Comparison of ENCODE assay signal across 24 mouse cellular contexts in genomic region chr5:92935883-92936282, GRCm38 (mm10).
DNase-seq lines count a peak whose midpoint lies in the region; ATAC-seq and TF ChIP-seq lines count a peak whose summit lies in the region.
"Had no signal": no experiment of that assay in that cellular context is flagged by ENCODE, and none has a peak within 500 bp of the region (broad histone marks: within the 10 kb centered on the region; RNA-seq: fewer than 3 reads in every experiment).

No protein-coding gene starts in this region.

- H3K27ac ChIP-seq in heart, embryonic 15.5 days, result peak overlapping the region; percentile 31; the same call in 1 of the 2 replicates
- 0 out of 2 replicates have a peak overlapping the region, but pooled peaks have one; percentile 8 for H3K27ac ChIP-seq in hindbrain, embryonic 10.5 days
- no peak overlapping the region for H3K27ac ChIP-seq in hindbrain, postnatal 0 days
- H3K27ac ChIP-seq: embryonic facial prominence, embryonic 10.5 days; embryonic facial prominence, embryonic 12.5 days; forebrain, embryonic 13.5 days; forebrain, embryonic 15.5 days had no signal

- peaks cover 52% of the 10 kb centered on the region for H3K4me1 ChIP-seq in heart, embryonic 15.5 days (replicated peaks)
- H3K4me1 ChIP-seq in hindbrain, embryonic 10.5 days (replicated peaks), result peaks cover 10% of the 10 kb centered on the region
- no peaks in the 10 kb centered on the region for H3K4me1 ChIP-seq in hindbrain, postnatal 0 days (ENCODE audit: insufficient read depth, low read length)
- H3K4me1 ChIP-seq: forebrain, embryonic 15.5 days had no signal

- no peaks in the 10 kb centered on the region for H3K9me3 ChIP-seq in heart, embryonic 15.5 days (replicated peaks)
- H3K9me3 ChIP-seq in hindbrain, embryonic 10.5 days, result peaks cover 13% of the 10 kb centered on the region
- no peaks in the 10 kb centered on the region for H3K9me3 ChIP-seq in hindbrain, postnatal 0 days (ENCODE audit: low read length)
- H3K9me3 ChIP-seq: embryonic facial prominence, embryonic 12.5 days; forebrain, embryonic 15.5 days had no signal

- 71% methylated on average over 8 of the region's 8 CpGs for WGBS in heart, embryonic 15.5 days
- WGBS in hindbrain, embryonic 10.5 days, result 90% methylated on average over 8 of the region's 8 CpGs
- 77% methylated on average over 8 of the region's 8 CpGs for WGBS in hindbrain, postnatal 0 days

- peaks cover 12% of the 10 kb centered on the region for H3K36me3 ChIP-seq in heart, embryonic 15.5 days
- peaks cover 59% of the 10 kb centered on the region for H3K36me3 ChIP-seq in hindbrain, embryonic 10.5 days
- H3K36me3 ChIP-seq in hindbrain, postnatal 0 days (ENCODE audit: insufficient read depth, low read length), result peaks cover 9% of the 10 kb centered on the region; the same call in 1 of the 2 replicates
- H3K36me3 ChIP-seq: G1E had no signal

- no peak overlapping the region for H3K4me2 ChIP-seq in heart, embryonic 15.5 days
- no peak overlapping the region for H3K4me2 ChIP-seq in hindbrain, postnatal 0 days (ENCODE audit: low read depth, low read length)
- H3K4me2 ChIP-seq: embryonic facial prominence, embryonic 12.5 days; forebrain, embryonic 13.5 days; forebrain, embryonic 15.5 days had no signal

- no peak overlapping the region for H3K4me3 ChIP-seq in heart, embryonic 15.5 days
- H3K4me3 ChIP-seq in hindbrain, embryonic 10.5 days, result no peak overlapping the region
- no peak overlapping the region for H3K4me3 ChIP-seq in hindbrain, postnatal 0 days (ENCODE audit: low read length)
- H3K4me3 ChIP-seq: embryonic facial prominence, embryonic 10.5 days; embryonic facial prominence, embryonic 12.5 days; forebrain, embryonic 13.5 days; forebrain, embryonic 15.5 days had no signal

- no peak overlapping the region for H3K9ac ChIP-seq in heart, embryonic 15.5 days
- no peak overlapping the region for H3K9ac ChIP-seq in hindbrain, postnatal 0 days (replicated peaks; ENCODE audit: low read length)
- H3K9ac ChIP-seq: embryonic facial prominence, embryonic 12.5 days; forebrain, embryonic 13.5 days; forebrain, embryonic 15.5 days; forebrain, postnatal 0 days had no signal

- no peak for ATAC-seq in heart, embryonic 15.5 days (replicated peaks; ENCODE audit: insufficient number of reproducible peaks, insufficient read depth, low FRiP score, low read depth)
- ATAC-seq in hindbrain, postnatal 0 days, result no peak
- ATAC-seq: activated CD4-positive, CD25-positive, alpha-beta regulatory T cell, adult 4 months; CD4-positive, CD25-positive, alpha-beta regulatory T cell, adult 4 months; forebrain, embryonic 13.5 days; forebrain, postnatal 0 days; Patski had no signal

- no peak for TF ChIP-seq CTCF in hindbrain, postnatal 0 days (IDR thresholded peaks at IDR 0.05; ENCODE audit: low read depth)

- DNase-seq in cerebellum, postnatal 10 days, result peak; percentile 56 to 62
- DNase-seq in cerebellum, adult 18-20 months, result no peak
- DNase-seq in heart, adult 11 months, result peak; percentile 86
- no peak for DNase-seq in heart, adult 8-10 months (ENCODE audit: low spot score)
- DNase-seq in heart, adult 18-20 months, result no peak
- DNase-seq in hindbrain, embryonic 10.5 days (ENCODE audit: low spot score), result no peak
- DNase-seq in hindbrain, postnatal 0 days (ENCODE audit: low spot score), result no peak
- DNase-seq: adrenal gland, adult 8-10 months; adrenal gland, postnatal 14 days; adrenal gland, postnatal 36 days; B cell, adult 2 months; cerebellum, adult 11-12 months; cerebellum, adult 9-10 months; forebrain, postnatal 0 days had no signal

- no peaks in the 10 kb centered on the region for H3K27me3 ChIP-seq in heart, embryonic 15.5 days
- H3K27me3 ChIP-seq in hindbrain, embryonic 10.5 days (ENCODE audit: insufficient read depth, poor library complexity, severe bottlenecking), result no peaks in the 10 kb centered on the region
- H3K27me3 ChIP-seq in hindbrain, postnatal 0 days (ENCODE audit: insufficient read depth, low read length), result no peaks in the 10 kb centered on the region
- H3K27me3 ChIP-seq: CH12.LX; embryonic facial prominence, embryonic 12.5 days; forebrain, embryonic 13.5 days; forebrain, embryonic 15.5 days; Patski had no signal

Comparison
In these comparisons a context has a peak if more than half of its experiments do, and no peak if none do; other contexts are left out.
1. DNase-seq: peak in cerebellum, postnatal 10 days (2 of 2) and heart, adult 11 months (single experiment); none in cerebellum, adult 18-20 months (0 of 2), heart, adult 8-10 months (single experiment), heart, adult 18-20 months (0 of 2), hindbrain, embryonic 10.5 days (single experiment) and hindbrain, postnatal 0 days (single experiment).